Mouse (Mus musculus) liver, embryonic 16.5 days (tissue): ENCODE data around the gene Sycp3. TPM values are rescaled to one million over a fixed set of nuclear protein-coding genes. Genes with fewer than 3 reads are reported as not detected.
"Not testable (repeated sequence)": the region's sequence is repeated elsewhere in the genome, so short reads cannot be mapped to it uniquely, and the experiment has no call there.

Source experiments
- ATAC-seq: fragments of 200-750 bp; cut with Nextera tagmentation; 2 replicates; pipeline ENCODE4 v1.8.0; 2017; ENCODE audit warnings: low read depth, mild to moderate bottlenecking, moderate number of reproducible peaks, moderate library complexity
- H3K27ac ChIP-seq: fragments of 300-500 bp; sonication (generic); 2 replicates; pipeline ENCODE4 v1.5.1; 2014; ENCODE audit warnings: mild to moderate bottlenecking, low read length
- H3K27me3 ChIP-seq: fragments of 300-500 bp; sonication (generic); 2 replicates; pipeline ENCODE4 v1.6.1; 2014; ENCODE audit warnings: low read depth, low read length, mixed read lengths; ENCODE audit not compliant: control insufficient read depth, insufficient read depth
- H3K36me3 ChIP-seq: fragments of 300-500 bp; sonication (generic); 2 replicates; pipeline ENCODE4 v1.6.1; 2014; ENCODE audit warnings: mild to moderate bottlenecking; ENCODE audit not compliant: control insufficient read depth, insufficient read depth
- H3K4me1 ChIP-seq: fragments of 300-500 bp; sonication (generic); 2 replicates; pipeline ENCODE4 v1.6.1; 2014; ENCODE audit warnings: low read depth, low read length, mixed read lengths; ENCODE audit not compliant: control insufficient read depth
- H3K4me2 ChIP-seq: fragments of 300-500 bp; sonication (generic); 2 replicates; pipeline ENCODE4 v1.6.1; 2014; ENCODE audit warnings: low read depth, low read length, mixed read lengths
- H3K4me3 ChIP-seq: fragments of 300-500 bp; sonication (generic); 2 replicates; pipeline ENCODE4 v1.5.1; 2014; ENCODE audit warnings: low read depth, mild to moderate bottlenecking, low read length
- H3K9ac ChIP-seq: fragments of 300-500 bp; sonication (generic); 2 replicates; pipeline ENCODE4 v1.6.1; 2014; ENCODE audit warnings: low read depth, low read length
- H3K9me3 ChIP-seq: fragments of 300-500 bp; sonication (generic); replicated peaks from 2 replicates; pipeline ENCODE4 v1.6.1; 2016; ENCODE audit warnings: low read length; ENCODE audit not compliant: control insufficient read depth
- WGBS: fragments of 180-500 bp; shearing (Covaris S2); extraction: QIAGEN DNeasy Blood & Tissue Kit; methylation state at CpG from one replicate; pipeline ENCODE4 v1.1.7; 2014; ENCODE audit not compliant: insufficient replicate concordance; 5-methylcytosine and 5-hydroxymethylcytosine counted together
- polyA plus RNA-seq: library from polyadenylated mRNA; unstranded; fragments of >200 nt; fragmentation: Nextera tagmentation; extraction: Ambion mirVana; gene quantifications from 2 replicates; pipeline ENCODE4 v1.2.1, GENCODE M21; 2015

The Sycp3 gene
- polyA plus RNA-seq, 1 experiment from 2014 or later = not detected

DNA sequence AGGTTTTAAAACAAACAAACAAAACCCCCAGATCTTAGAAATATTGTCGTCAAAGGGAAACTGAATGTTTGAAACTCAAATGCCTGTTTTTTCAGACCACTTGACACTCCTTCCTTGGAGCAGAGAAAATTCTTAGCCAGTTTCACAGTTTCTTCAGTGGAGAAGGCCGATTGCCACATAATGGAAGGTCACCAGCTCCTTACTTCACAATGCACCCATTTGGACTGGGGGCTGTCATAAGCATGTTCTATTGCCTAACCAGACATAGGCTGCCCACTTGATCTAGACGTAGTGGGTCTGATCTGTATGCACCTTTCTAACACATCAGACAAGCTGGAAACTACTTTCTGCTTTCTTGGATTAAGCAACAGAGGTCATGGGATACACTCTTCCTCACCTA lies 45.1 kb downstream of the Sycp3 start:
- no peak overlapping the region for H3K27ac ChIP-seq
- H3K9ac ChIP-seq = no peak overlapping the region
- no peaks in the 10 kb centered on the region for H3K36me3 ChIP-seq
- H3K4me3 ChIP-seq = peak overlapping the region; percentile 71; the same call in 1 of the 2 replicates
- WGBS = 59% methylated on average over 3 of the region's 3 CpGs
- peak overlapping the region; percentile 91 for H3K4me2 ChIP-seq
- peaks cover 7% of the 10 kb centered on the region for H3K4me1 ChIP-seq
- ATAC-seq = no peak
- no peaks in the 10 kb centered on the region for H3K9me3 ChIP-seq
- no peaks in the 10 kb centered on the region for H3K27me3 ChIP-seq

DNA sequence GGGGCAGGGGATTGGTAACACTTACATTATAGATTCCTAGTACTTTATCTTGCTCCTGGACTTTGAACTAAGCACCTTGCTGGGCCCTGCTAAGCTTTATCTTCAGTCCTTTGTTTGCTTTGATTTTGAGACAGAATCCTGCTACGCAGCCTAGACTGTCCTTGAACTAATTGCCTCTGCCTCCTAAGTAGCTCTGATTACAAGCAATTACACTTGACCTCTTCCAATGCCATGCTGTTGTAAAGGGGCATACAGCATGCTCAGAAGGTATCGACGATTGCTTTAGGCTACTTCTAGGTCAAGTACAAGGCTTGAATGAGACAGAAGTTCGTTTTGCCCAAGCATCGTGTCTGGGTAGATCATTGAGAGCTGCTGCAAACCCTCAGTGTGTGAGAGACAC lies 45.9 kb downstream of the Sycp3 start:
- H3K4me2 ChIP-seq = no peak overlapping the region
- H3K4me1 ChIP-seq = peaks cover 7% of the 10 kb centered on the region
- H3K4me3 ChIP-seq = no peak overlapping the region
- H3K36me3 ChIP-seq = no peaks in the 10 kb centered on the region
- H3K9ac ChIP-seq = no peak overlapping the region
- H3K27ac ChIP-seq = no peak overlapping the region
- H3K9me3 ChIP-seq = no peaks in the 10 kb centered on the region
- no peak for ATAC-seq
- H3K27me3 ChIP-seq = no peaks in the 10 kb centered on the region
- WGBS = 70% methylated on average over 5 of the region's 5 CpGs

DNA sequence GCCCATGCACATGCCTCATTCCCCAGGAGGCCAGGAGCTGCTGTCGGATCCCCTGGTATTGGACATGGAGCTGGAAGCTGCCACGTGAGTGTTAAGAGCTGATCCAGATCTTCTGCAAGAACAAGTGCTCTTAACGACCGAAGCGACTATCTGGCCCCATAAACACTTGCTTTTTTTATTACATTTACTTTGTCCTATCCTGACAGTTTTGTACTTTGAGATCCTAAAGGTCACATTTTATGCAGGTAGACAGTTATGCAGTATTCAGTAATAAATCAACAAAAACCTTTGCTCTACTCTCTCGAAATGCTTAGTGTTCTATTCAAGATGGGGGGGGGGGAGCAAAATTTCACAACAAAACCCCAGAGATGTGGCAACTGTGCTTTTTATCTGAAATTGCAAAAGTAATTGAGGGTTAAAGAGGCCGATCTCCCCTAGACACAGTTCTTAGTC lies 48.3 kb downstream of the Sycp3 start:
- 71% methylated on average over 7 of the region's 7 CpGs for WGBS
- no peak for ATAC-seq
- H3K4me1 ChIP-seq = peaks cover 7% of the 10 kb centered on the region
- H3K9ac ChIP-seq = no peak overlapping the region
- no peak overlapping the region for H3K4me2 ChIP-seq
- no peaks in the 10 kb centered on the region for H3K36me3 ChIP-seq
- H3K27me3 ChIP-seq = no peaks in the 10 kb centered on the region
- no peak overlapping the region for H3K27ac ChIP-seq
- no peak overlapping the region for H3K4me3 ChIP-seq
- H3K9me3 ChIP-seq = no peaks in the 10 kb centered on the region

DNA sequence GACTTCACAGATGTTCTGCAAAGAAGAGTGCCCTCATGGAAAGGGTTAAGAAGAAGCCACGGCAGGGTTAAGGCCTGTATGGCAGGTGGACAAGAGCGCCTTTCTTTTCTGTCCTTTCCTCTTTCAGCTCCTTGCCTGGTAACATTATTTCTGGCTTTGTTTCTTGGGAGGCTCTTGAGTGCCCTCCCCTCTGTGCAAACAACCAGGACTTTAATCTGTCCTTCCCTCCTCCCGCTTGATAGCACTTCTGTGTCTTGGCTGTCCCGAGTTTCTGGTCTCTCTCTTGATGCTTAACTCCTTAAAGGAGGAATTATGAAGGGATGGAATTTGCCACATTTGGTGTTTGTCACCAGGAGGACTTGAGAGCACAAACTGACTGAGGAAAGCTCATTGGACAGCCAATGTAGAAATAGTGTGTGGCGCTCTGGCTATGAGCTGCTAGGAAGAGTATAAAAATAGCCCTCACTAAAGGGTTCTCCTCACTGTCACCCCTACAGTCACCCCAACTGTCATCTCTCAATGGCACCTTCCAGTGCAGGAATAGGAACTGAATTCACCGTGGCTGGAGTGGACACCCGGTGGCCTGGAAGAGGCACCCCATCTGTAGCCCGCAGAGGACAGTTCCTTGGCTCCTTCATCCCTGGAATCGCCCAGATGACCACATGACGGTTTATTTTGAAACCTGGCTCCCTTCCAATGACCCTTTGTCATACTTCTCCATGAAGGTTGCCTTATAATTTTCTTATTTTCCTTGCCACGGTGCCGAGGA lies 51.3 kb downstream of the Sycp3 start:
- no peak overlapping the region for H3K27ac ChIP-seq
- no peak overlapping the region for H3K4me3 ChIP-seq
- H3K36me3 ChIP-seq = no peaks in the 10 kb centered on the region
- WGBS = 67% methylated on average over 12 of the region's 12 CpGs
- no peaks in the 10 kb centered on the region for H3K27me3 ChIP-seq
- H3K4me2 ChIP-seq = no peak overlapping the region
- H3K4me1 ChIP-seq = no peaks in the 10 kb centered on the region
- H3K9ac ChIP-seq = no peak overlapping the region
- no peaks in the 10 kb centered on the region for H3K9me3 ChIP-seq
- ATAC-seq = no peak

DNA sequence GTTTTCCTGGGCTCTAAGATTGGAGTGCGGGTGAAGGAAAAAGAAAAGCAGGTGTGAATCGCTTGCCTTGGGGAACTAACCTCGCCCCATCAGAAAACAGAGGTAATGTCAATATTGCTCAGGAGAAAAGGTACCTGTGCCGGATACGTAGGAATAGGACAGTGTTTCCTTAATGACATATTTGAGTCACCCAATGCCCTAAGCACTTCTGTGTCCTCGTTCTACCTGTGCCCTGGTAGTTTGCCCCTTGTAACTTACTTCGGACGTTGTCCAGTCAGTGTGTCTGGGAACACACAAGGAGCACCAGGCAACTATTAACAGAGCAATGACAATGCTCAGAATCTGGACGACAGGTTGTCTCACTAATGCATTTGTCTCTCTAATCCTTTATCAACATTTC lies 52.0 kb downstream of the Sycp3 start:
- no peak for ATAC-seq
- no peak overlapping the region for H3K4me2 ChIP-seq
- H3K27ac ChIP-seq = no peak overlapping the region
- no peaks in the 10 kb centered on the region for H3K36me3 ChIP-seq
- H3K9me3 ChIP-seq = no peaks in the 10 kb centered on the region
- no peaks in the 10 kb centered on the region for H3K27me3 ChIP-seq
- H3K4me1 ChIP-seq = no peaks in the 10 kb centered on the region
- no peak overlapping the region for H3K9ac ChIP-seq
- no peak overlapping the region for H3K4me3 ChIP-seq
- WGBS = 72% methylated on average over 9 of the region's 9 CpGs

DNA sequence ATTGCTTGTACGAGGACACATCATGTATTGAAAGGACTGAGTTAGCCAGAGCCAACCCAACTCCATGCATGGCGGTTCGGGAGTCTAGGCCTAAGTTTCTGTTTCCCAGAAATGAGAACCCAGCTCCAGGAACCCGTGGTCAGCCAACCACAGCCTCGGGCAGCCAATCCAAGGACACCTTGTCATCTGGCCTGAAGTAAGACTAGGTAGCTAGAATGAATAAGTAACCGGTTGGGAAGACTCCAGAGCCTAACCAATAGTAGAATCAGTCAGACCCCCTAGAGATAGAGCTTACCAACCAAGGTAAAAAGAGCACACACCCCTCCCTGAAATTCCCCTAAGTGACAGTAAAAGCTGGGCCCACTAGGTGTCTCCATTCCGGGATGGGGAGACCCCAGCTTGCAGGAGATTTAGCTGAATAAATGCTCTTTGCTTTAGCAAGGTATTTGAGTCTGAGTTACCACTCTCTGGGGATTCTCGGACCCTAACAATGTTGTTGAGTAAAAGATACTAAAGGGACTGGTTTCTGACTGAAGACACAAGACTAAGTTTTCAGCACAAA lies 54.3 kb downstream of the Sycp3 start:
- Histone ChIP-seq H3K9ac (no peak overlapping the region), H3K4me3 (no peak overlapping the region), H3K27me3 (no peaks in the 10 kb centered on the region), H3K4me2 (no peak overlapping the region), H3K36me3 (no peaks in the 10 kb centered on the region), H3K9me3 (no peaks in the 10 kb centered on the region), H3K27ac (no peak overlapping the region), H3K4me1 (no peaks in the 10 kb centered on the region)
- 45% methylated on average over 8 of the region's 8 CpGs for WGBS
- ATAC-seq = no peak

DNA sequence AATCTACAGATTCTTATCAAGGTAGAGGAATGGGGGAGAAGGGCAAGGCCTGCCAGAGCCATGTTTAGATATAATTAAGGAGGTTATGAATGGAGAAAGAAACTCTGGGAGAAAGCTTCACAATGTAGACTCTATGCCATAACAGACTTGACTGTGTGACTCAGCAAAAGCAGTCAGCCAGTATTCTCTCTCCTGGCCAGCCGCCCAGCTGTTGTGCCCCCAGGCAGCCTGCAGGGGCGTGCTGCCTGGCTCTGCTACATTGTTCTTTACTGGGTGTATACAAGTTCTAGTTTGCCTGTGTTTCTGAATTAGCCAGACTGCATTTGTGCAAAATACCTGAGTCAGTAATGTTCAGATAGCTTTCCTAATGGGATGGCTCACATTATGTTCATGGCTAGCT lies 55.1 kb downstream of the Sycp3 start:
- no peak overlapping the region for H3K9ac ChIP-seq
- H3K4me1 ChIP-seq = no peaks in the 10 kb centered on the region
- ATAC-seq = peak; percentile 54; the same call in 1 of the 2 replicates
- H3K4me3 ChIP-seq = no peak overlapping the region
- WGBS = 33% methylated on average over 2 of the region's 2 CpGs
- H3K4me2 ChIP-seq = no peak overlapping the region
- no peaks in the 10 kb centered on the region for H3K36me3 ChIP-seq
- no peaks in the 10 kb centered on the region for H3K9me3 ChIP-seq
- H3K27ac ChIP-seq = no peak overlapping the region
- H3K27me3 ChIP-seq = no peaks in the 10 kb centered on the region

DNA sequence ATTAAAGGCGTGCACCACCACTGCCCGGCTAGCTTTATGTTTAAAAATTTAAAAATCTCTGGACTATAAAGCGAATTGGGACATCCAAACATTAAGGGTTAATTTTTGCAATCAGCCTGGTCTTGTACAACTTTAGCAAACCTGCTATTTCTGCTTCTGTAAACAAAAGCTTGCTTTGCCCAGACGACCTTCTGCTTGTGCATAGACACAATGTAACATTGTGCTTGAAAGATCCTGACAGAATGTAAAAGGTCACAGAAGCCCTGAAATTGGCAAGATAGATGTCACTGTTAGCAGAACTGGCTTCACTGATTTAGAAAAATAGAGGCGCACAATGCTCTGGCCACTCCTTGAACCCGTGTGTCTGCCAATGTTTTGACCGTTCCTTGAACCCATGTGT lies 55.7 kb downstream of the Sycp3 start:
- H3K9me3 ChIP-seq, H3K27me3 ChIP-seq, ATAC-seq, H3K4me3 ChIP-seq, H3K27ac ChIP-seq, H3K36me3 ChIP-seq, H3K9ac ChIP-seq, H3K4me2 ChIP-seq, H3K4me1 ChIP-seq: not testable (repeated sequence)
- WGBS = 65% methylated on average over 7 of the region's 7 CpGs

DNA sequence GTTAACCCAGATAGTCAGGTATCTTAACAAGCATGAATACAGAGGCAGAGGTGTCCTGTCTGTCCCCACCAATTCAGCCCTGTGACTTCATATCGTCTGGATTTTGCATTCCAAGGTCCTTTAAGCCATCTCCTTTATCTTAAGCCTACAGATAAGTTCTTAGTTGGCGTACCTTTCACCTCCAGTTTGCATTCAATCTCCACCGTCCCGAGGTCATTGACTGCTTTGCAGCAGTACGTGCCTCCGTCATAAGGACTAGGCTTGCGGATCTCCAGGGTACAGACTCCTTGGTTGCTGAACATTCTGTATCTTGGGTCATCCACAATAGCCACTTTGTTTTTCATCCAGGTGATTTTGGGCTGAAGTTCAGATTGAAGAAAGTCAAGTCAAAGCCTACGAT lies 63.4 kb downstream of the Sycp3 start:
- WGBS = 52% methylated on average over 8 of the region's 8 CpGs
- Histone ChIP-seq H3K27ac (no peak overlapping the region), H3K36me3 (no peaks in the 10 kb centered on the region), H3K4me1 (no peaks in the 10 kb centered on the region), H3K9ac (no peak overlapping the region), H3K27me3 (no peaks in the 10 kb centered on the region), H3K4me3 (no peak overlapping the region), H3K4me2 (no peak overlapping the region), H3K9me3 (no peaks in the 10 kb centered on the region)
- ATAC-seq = no peak
